Mouse (Mus musculus) liver, embryonic 16.5 days (tissue): Measurements from ENCODE around the gene Olfr1395. TPM values are rescaled to one million over a fixed set of nuclear protein-coding genes. Genes with fewer than 3 reads are reported as not detected.
"Not testable (repeated sequence)": the region's sequence is repeated elsewhere in the genome, so short reads cannot be mapped to it uniquely, and the experiment has no call there.

ENCODE experiments used
- ATAC-seq: fragments of 200-750 bp; cut with Nextera tagmentation; 2 replicates; pipeline ENCODE4 v1.8.0; 2017; ENCODE audit warnings: low read depth, mild to moderate bottlenecking, moderate number of reproducible peaks, moderate library complexity
- H3K27ac ChIP-seq: fragments of 300-500 bp; sonication (generic); 2 replicates; pipeline ENCODE4 v1.5.1; 2014; ENCODE audit warnings: mild to moderate bottlenecking, low read length
- H3K27me3 ChIP-seq: fragments of 300-500 bp; sonication (generic); 2 replicates; pipeline ENCODE4 v1.6.1; 2014; ENCODE audit warnings: low read depth, low read length, mixed read lengths; ENCODE audit not compliant: control insufficient read depth, insufficient read depth
- H3K36me3 ChIP-seq: fragments of 300-500 bp; sonication (generic); 2 replicates; pipeline ENCODE4 v1.6.1; 2014; ENCODE audit warnings: mild to moderate bottlenecking; ENCODE audit not compliant: control insufficient read depth, insufficient read depth
- H3K4me1 ChIP-seq: fragments of 300-500 bp; sonication (generic); 2 replicates; pipeline ENCODE4 v1.6.1; 2014; ENCODE audit warnings: low read depth, low read length, mixed read lengths; ENCODE audit not compliant: control insufficient read depth
- H3K4me2 ChIP-seq: fragments of 300-500 bp; sonication (generic); 2 replicates; pipeline ENCODE4 v1.6.1; 2014; ENCODE audit warnings: low read depth, low read length, mixed read lengths
- H3K4me3 ChIP-seq: fragments of 300-500 bp; sonication (generic); 2 replicates; pipeline ENCODE4 v1.5.1; 2014; ENCODE audit warnings: low read depth, mild to moderate bottlenecking, low read length
- H3K9ac ChIP-seq: fragments of 300-500 bp; sonication (generic); 2 replicates; pipeline ENCODE4 v1.6.1; 2014; ENCODE audit warnings: low read depth, low read length
- H3K9me3 ChIP-seq: fragments of 300-500 bp; sonication (generic); replicated peaks from 2 replicates; pipeline ENCODE4 v1.6.1; 2016; ENCODE audit warnings: low read length; ENCODE audit not compliant: control insufficient read depth
- WGBS: fragments of 180-500 bp; shearing (Covaris S2); extraction: QIAGEN DNeasy Blood & Tissue Kit; methylation state at CpG from one replicate; pipeline ENCODE4 v1.1.7; 2014; ENCODE audit not compliant: insufficient replicate concordance; 5-methylcytosine and 5-hydroxymethylcytosine counted together
- polyA plus RNA-seq: library from polyadenylated mRNA; unstranded; fragments of >200 nt; fragmentation: Nextera tagmentation; extraction: Ambion mirVana; gene quantifications from 2 replicates; pipeline ENCODE4 v1.2.1, GENCODE M21; 2015

Gene Olfr1395
- polyA plus RNA-seq, 1 experiment from 2014 or later: not detected

DNA sequence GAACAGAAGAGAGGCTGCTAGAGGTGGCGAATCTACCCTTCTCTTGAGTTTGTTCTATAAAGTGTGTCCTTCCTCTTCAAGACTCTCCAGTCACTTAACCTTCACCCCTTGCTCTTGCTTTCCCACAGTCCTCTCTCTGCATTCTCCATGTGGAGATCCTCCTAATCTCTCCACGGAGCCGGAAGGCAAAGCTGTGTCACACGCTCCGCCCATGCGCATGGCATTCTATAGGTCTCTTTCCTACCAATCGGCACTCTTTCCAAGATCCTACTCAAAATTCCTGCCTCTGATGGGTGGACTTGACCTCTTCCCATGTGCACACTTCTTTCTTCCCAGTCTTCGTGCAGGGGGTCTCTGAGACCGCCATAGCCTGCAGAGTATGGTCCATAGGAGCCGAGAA is 45.6 kb downstream of the Olfr1395 start:
- H3K9ac ChIP-seq: no peak overlapping the region
- no peak overlapping the region for H3K27ac ChIP-seq
- ATAC-seq: no peak
- no peaks in the 10 kb centered on the region for H3K9me3 ChIP-seq
- 68% methylated on average over 10 of the region's 10 CpGs for WGBS
- H3K36me3 ChIP-seq: no peaks in the 10 kb centered on the region
- H3K4me2 ChIP-seq: no peak overlapping the region
- no peaks in the 10 kb centered on the region; the same call in 1 of the 2 replicates for H3K4me1 ChIP-seq
- H3K4me3 ChIP-seq: no peak overlapping the region
- H3K27me3 ChIP-seq: no peaks in the 10 kb centered on the region

DNA sequence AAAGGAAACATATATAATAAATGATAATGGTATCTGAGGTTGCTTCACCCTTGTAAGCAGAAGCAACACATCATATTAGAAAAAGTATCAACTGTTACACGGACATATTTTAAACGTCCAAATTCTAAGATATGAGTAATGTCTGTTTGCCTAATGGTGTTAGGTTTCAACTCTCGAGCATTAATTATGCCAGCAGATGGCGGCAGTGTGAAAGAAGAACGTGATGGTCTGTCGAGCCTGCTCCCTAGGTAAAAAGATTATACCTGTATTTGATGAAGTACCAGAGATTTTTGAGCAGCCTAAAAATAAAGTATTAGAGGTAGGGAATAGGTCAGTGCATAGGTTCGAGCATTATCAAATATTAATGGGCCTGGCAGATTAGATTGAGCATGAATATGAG is 47.7 kb downstream of the Olfr1395 start:
- Histone ChIP-seq H3K9ac (no peak overlapping the region), H3K36me3 (no peaks in the 10 kb centered on the region), H3K4me2 (no peak overlapping the region), H3K9me3 (no peaks in the 10 kb centered on the region), H3K4me1 (no peaks in the 10 kb centered on the region; the same call in 1 of the 2 replicates), H3K4me3 (no peak overlapping the region), H3K27me3 (no peaks in the 10 kb centered on the region), H3K27ac (no peak overlapping the region)
- WGBS: 1% methylated on average over 7 of the region's 7 CpGs
- ATAC-seq: no peak

GRCm38 (mm10) chr11:49191083-49191482 is 49.0 kb downstream of the Olfr1395 start:
- Histone ChIP-seq H3K9ac (no peak overlapping the region), H3K9me3 (no peaks in the 10 kb centered on the region), H3K36me3 (no peaks in the 10 kb centered on the region), H3K27me3 (no peaks in the 10 kb centered on the region), H3K27ac (no peak overlapping the region), H3K4me1 (no peaks in the 10 kb centered on the region; the same call in 1 of the 2 replicates), H3K4me3 (no peak overlapping the region), H3K4me2 (no peak overlapping the region)
- WGBS: 30% methylated on average over 2 of the region's 2 CpGs
- no peak for ATAC-seq

DNA sequence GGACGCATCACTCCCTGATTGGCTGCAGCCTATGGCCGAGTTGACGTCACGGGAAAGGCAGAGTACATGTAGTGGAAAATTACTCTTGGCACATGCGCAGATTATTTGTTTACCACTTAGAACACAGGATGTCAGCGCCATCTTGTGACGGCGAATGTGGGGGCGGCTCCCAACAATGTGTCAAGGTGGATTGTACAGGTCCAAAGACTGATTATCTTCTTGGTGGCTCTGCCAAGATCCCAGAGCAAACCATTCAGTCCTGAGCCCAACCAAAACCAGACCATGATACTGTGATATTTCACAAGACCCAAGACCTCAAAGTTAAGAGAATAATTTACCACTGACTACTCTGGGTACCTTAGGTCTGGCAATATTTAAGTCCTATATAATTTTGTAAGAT is 52.7 kb downstream of the Olfr1395 start:
- not testable (repeated sequence) for H3K9ac ChIP-seq, H3K4me3 ChIP-seq, H3K36me3 ChIP-seq, H3K27ac ChIP-seq, ATAC-seq, H3K4me1 ChIP-seq, H3K27me3 ChIP-seq, H3K4me2 ChIP-seq, H3K9me3 ChIP-seq
- 85% methylated on average over 9 of the region's 9 CpGs for WGBS

- Histone ChIP-seq H3K27me3 (no peaks in the 10 kb centered on the region), H3K9me3 (no peaks in the 10 kb centered on the region), H3K4me2 (no peak overlapping the region), H3K9ac (no peak overlapping the region), H3K4me3 (no peak overlapping the region), H3K36me3 (no peaks in the 10 kb centered on the region), H3K27ac (no peak overlapping the region), H3K4me1 (no peaks in the 10 kb centered on the region; the same call in 1 of the 2 replicates)
- 29% methylated on average over 7 of the region's 7 CpGs for WGBS
- peak; percentile 54 for ATAC-seq
Measured at GRCm38 (mm10) chr11:49195819-49196322, 53.8 kb downstream of the Olfr1395 start.

Other genes with a start within 250 kb of the Olfr1395 start
- gene Gm5431, start 240.1 kb upstream of the Olfr1395 start, polyA plus RNA-seq: 0.37 and 0.45 TPM in 2 replicates
- 2.5 and 3.1 TPM in 2 replicates for gene Psme2b, start 196.1 kb upstream of the Olfr1395 start, polyA plus RNA-seq
- 0.06 and 0.07 TPM in 2 replicates for gene Olfr56, start 163.4 kb upstream of the Olfr1395 start, polyA plus RNA-seq
- gene 9930111J21Rik1, start 162.9 kb upstream of the Olfr1395 start, polyA plus RNA-seq: 1.1 and 1.4 TPM in 2 replicates
- gene Gm12185, start 150.0 kb upstream of the Olfr1395 start, polyA plus RNA-seq: 0.02 TPM in 1 of 2 replicates, not detected in the other
- 0.89 and 1.8 TPM in 2 replicates for gene Tgtp1, start 148.1 kb upstream of the Olfr1395 start, polyA plus RNA-seq
- gene 9930111J21Rik2, start 91.0 kb upstream of the Olfr1395 start, polyA plus RNA-seq: 1.3 and 1.5 TPM in 2 replicates
- 0.35 and 0.57 TPM in 2 replicates for gene Tgtp2, start 78.1 kb upstream of the Olfr1395 start, polyA plus RNA-seq
- 7.0 and 7.9 TPM in 2 replicates for gene Ifi47, start 65.7 kb upstream of the Olfr1395 start, polyA plus RNA-seq
- gene Olfr1396, start 27.4 kb upstream of the Olfr1395 start, polyA plus RNA-seq: not detected in 2 replicates
- not detected in 2 replicates for gene Olfr1394, start 12.1 kb downstream of the Olfr1395 start, polyA plus RNA-seq
- gene Btnl9, start 44.9 kb downstream of the Olfr1395 start, polyA plus RNA-seq: 1.3 and 1.4 TPM in 2 replicates
- 11.1 and 11.7 TPM in 2 replicates for gene Zfp62, start 61.0 kb downstream of the Olfr1395 start, polyA plus RNA-seq
- 41.5 TPM in 2 replicates for gene Mgat1, start 101.9 kb downstream of the Olfr1395 start, polyA plus RNA-seq
- gene Olfr1393, start 136.0 kb downstream of the Olfr1395 start, polyA plus RNA-seq: 0.06 TPM in 1 of 2 replicates, not detected in the other
- gene Olfr1392, start 143.0 kb downstream of the Olfr1395 start, polyA plus RNA-seq: not detected in 2 replicates
- gene Olfr10, start 162.5 kb downstream of the Olfr1395 start, polyA plus RNA-seq: not detected in 2 replicates
- gene Olfr1391, start 180.5 kb downstream of the Olfr1395 start, polyA plus RNA-seq: not detected in 2 replicates
- not detected in 2 replicates for gene Olfr1390, start 192.9 kb downstream of the Olfr1395 start, polyA plus RNA-seq